Mouse (Mus musculus) C2C12 (cell line): ENCODE measurements around the gene Palm.

Source experiments
- CTCF ChIP-seq: IDR thresholded peaks from one replicate; pipeline ENCODE4 v1.5.1; 2011; ENCODE audit not compliant: control insufficient read depth, insufficient read depth, insufficient read length
- MAX ChIP-seq: IDR thresholded peaks from one replicate; pipeline ENCODE4 v1.6.1; 2011; ENCODE audit warnings: mild to moderate bottlenecking, control low read depth
- MYOD1 ChIP-seq: IDR thresholded peaks from one replicate; pipeline ENCODE4 v1.6.1; 2011; ENCODE audit warnings: low read depth; ENCODE audit not compliant: control insufficient read depth, insufficient read length
- MYOG ChIP-seq: IDR thresholded peaks from one replicate; pipeline ENCODE4 v1.6.1; 2011; ENCODE audit not compliant: control insufficient read depth, insufficient read length; ENCODE audit errors: extremely low read depth
- USF1 ChIP-seq: IDR thresholded peaks from one replicate; pipeline ENCODE4 v1.6.1; 2011; ENCODE audit warnings: low read depth, mild to moderate bottlenecking, control low read depth, moderate library complexity

DNA sequence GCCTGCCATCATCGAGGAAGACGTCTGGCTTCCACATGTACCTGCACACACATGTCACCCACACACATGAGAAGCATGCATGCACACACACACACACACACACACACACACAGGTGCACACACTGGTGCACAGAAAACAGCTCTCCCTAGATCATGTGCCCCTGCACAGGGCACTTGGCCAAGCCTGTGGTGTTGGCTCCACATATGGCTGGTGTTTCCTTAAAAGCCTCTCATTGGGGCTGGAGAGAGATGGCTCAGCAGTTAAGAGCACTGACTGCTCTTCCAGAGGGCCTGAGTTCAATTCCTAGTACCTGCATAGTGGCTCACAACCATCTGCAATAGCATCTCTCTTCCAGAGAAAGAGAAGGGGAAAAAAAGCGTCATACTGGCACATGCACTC is 38.2 kb downstream of the Palm start:
- TF ChIP-seq CTCF (no peak), MYOD1 (no peak), MAX (no peak), USF1 (no peak), MYOG (no peak)
